Mouse (Mus musculus) intestine, postnatal 0 days (tissue): ENCODE measurements at regions not wholly inside any gene's neighbourhood (a gene's known extent, or its start where the extent isn't known, plus 50 kb on each side); places are given as distances from the start of the nearest gene placed in this dataset.

Experiments used
- ATAC-seq: fragments of 200-750 bp; cut with Nextera tagmentation; 2 replicates; pipeline ENCODE4 v1.8.0; 2017; ENCODE audit warnings: mild to moderate bottlenecking, moderate TSS enrichment, moderate library complexity
- H3K27ac ChIP-seq: fragments of 300-500 bp; sonication (generic); 2 replicates; pipeline ENCODE4 v1.5.1; 2014; ENCODE audit warnings: mild to moderate bottlenecking, low read depth, low read length, moderate library complexity
- H3K27me3 ChIP-seq: fragments of 300-500 bp; sonication (generic); replicated peaks from 2 replicates; pipeline ENCODE4 v1.6.1; 2014; ENCODE audit warnings: low read length, mixed read lengths; ENCODE audit not compliant: control insufficient read depth, insufficient read depth
- H3K36me3 ChIP-seq: fragments of 300-500 bp; sonication (generic); 2 replicates; pipeline ENCODE4 v1.6.1; 2014; ENCODE audit warnings: mild to moderate bottlenecking, moderate library complexity; ENCODE audit not compliant: control insufficient read depth, insufficient read depth
- H3K4me1 ChIP-seq: fragments of 300-500 bp; sonication (generic); replicated peaks from 2 replicates; pipeline ENCODE4 v1.6.1; 2014; ENCODE audit warnings: antibody characterized with exemption, low read length, mixed read lengths; ENCODE audit not compliant: control insufficient read depth, insufficient read depth
- H3K4me2 ChIP-seq: fragments of 300-500 bp; sonication (generic); replicated peaks from 2 replicates; pipeline ENCODE4 v1.6.1; 2014; ENCODE audit warnings: low read depth, mild to moderate bottlenecking, moderate library complexity
- H3K4me3 ChIP-seq: fragments of 300-500 bp; sonication (generic); 2 replicates; pipeline ENCODE4 v1.5.1; 2014; ENCODE audit warnings: low read depth, low read length
- H3K9ac ChIP-seq: fragments of 300-500 bp; sonication (generic); 2 replicates; pipeline ENCODE4 v1.6.1; 2014; ENCODE audit warnings: mild to moderate bottlenecking, low read depth, low read length
- H3K9me3 ChIP-seq: fragments of 300-500 bp; sonication (generic); 2 replicates; pipeline ENCODE4 v1.6.1; 2016; ENCODE audit warnings: mixed run types; ENCODE audit not compliant: control insufficient read depth
- CTCF ChIP-seq: sonication (generic); IDR thresholded peaks from 2 replicates; pipeline ENCODE4 v1.5.1; 2016; ENCODE audit warnings: low read depth, mild to moderate bottlenecking, control low read depth, antibody characterized with exemption, moderate library complexity
- WGBS: fragments of 180-500 bp; shearing (Covaris S2); extraction: QIAGEN DNeasy Blood & Tissue Kit; methylation state at CpG from one replicate; pipeline ENCODE4 v1.1.7; 2014; 5-methylcytosine and 5-hydroxymethylcytosine counted together

DNA sequence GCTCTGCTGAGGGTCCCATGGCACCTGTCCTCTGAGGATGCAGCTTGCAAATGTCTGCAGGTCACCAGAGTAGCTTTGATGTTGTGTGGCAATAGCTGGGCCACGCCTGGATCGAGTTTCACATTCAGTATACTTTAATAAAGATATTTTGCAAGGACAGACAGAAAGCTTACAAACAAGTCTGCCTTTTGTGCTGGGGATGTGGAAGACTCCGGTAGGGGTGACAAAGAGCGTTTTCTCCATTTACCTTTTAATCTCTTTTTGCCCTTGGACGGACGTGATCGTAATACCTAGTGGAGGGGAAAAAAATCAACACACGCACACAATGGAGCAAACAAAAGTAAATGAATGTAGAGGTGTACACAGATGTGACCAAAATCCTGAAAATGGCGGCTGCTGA, 75.3 kb upstream of the Unc5a start:
- Histone ChIP-seq H3K4me2 (no peak overlapping the region), H3K9me3 (no peaks in the 10 kb centered on the region), H3K4me3 (no peak overlapping the region), H3K27ac (no peak overlapping the region), H3K36me3 (no peaks in the 10 kb centered on the region), H3K27me3 (peaks cover 35% of the 10 kb centered on the region), H3K4me1 (no peaks in the 10 kb centered on the region), H3K9ac (no peak overlapping the region)
- ATAC-seq = no peak
- no peak for TF ChIP-seq CTCF
- WGBS = 45% methylated on average over 9 of the region's 9 CpGs

DNA sequence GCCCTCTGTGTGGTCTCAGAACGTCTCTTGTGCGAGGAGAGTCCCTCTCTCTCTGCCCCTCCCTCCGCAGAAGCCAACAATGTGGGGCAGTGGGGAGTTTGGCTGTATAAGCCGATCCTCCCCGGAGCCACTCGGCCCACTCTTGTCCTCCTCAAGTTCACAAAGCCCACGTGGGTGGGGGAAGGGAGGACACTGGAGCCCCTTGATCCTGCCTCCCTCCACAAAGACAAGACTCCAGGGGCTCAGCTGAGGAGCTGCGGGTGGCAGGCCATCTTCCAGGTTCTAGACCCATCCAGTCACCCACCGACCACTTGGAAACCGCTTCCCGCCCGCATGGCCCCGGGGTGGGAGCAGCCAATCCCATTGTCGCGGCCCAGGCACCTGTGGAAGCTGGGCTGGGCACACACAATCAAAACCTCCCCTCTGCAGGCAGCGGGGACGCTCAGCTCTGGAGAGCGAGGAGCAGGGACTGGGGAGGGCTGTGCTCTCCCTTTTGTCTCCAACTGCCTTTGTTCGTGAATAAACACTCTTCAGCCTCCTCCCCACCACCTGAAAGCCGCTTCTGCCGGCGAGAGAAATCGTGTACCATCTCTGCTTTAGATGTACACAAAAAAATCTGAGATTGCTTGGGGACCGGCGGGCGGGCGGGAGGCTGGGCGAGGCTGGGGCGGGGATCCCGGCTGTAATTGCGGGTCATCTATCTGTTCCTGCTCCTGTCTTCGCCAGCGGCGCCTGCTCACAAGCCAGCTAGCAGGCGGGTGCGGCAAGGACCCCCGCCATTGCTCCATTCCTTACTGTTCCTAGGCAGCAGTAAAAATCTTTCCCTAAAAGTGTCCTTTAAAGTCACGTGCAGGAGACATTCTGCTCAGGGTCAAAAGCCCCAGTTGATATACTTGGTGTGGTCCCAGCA, 74.7 kb upstream of the Unc5a start:
- no peak overlapping the region for H3K4me2 ChIP-seq
- no peak overlapping the region for H3K27ac ChIP-seq
- H3K4me1 ChIP-seq = no peaks in the 10 kb centered on the region
- no peak for ATAC-seq
- no peaks in the 10 kb centered on the region for H3K9me3 ChIP-seq
- peaks cover 35% of the 10 kb centered on the region for H3K27me3 ChIP-seq
- H3K9ac ChIP-seq = no peak overlapping the region
- TF ChIP-seq CTCF = no peak
- WGBS = 2% methylated on average over 38 of the region's 38 CpGs
- no peaks in the 10 kb centered on the region for H3K36me3 ChIP-seq
- H3K4me3 ChIP-seq = no peak overlapping the region

DNA sequence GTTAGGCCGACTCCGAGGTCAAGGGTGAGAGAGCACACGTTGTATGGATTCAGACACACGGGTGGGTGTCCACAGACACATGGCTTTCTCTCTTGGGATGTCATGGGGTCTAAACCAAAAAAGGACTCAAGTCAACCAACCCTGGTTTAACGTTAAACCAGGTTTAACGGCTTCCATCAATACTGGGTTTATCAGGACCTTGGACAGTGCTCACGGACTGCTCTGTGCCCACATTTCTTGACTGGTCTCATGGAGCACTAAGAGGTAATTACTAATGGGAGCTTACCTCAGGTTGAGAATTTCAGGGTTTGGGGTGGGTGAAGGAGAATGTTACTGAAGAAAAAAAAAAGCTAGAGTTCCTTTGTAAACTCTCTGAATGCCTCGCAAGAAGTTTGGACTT, 72.7 kb upstream of the Unc5a start:
- ATAC-seq = no peak
- H3K4me2 ChIP-seq = no peak overlapping the region
- H3K9ac ChIP-seq = no peak overlapping the region
- H3K4me3 ChIP-seq = no peak overlapping the region
- no peaks in the 10 kb centered on the region for H3K9me3 ChIP-seq
- no peaks in the 10 kb centered on the region for H3K4me1 ChIP-seq
- no peaks in the 10 kb centered on the region for H3K36me3 ChIP-seq
- no peak for TF ChIP-seq CTCF
- no peak overlapping the region for H3K27ac ChIP-seq
- peaks cover 33% of the 10 kb centered on the region for H3K27me3 ChIP-seq
- 29% methylated on average over 8 of the region's 8 CpGs for WGBS

- Histone ChIP-seq H3K36me3 (no peaks in the 10 kb centered on the region), H3K27ac (no peak overlapping the region), H3K27me3 (peaks cover 27% of the 10 kb centered on the region), H3K9me3 (no peaks in the 10 kb centered on the region), H3K9ac (no peak overlapping the region), H3K4me1 (no peaks in the 10 kb centered on the region), H3K4me2 (no peak overlapping the region), H3K4me3 (no peak overlapping the region)
- 72% methylated on average over 8 of the region's 8 CpGs for WGBS
- TF ChIP-seq CTCF = no peak
- ATAC-seq = no peak
These were observed 71.6 kb upstream of the Unc5a start for GRCm38 (mm10) chr13:54877656-54878055.

- Histone ChIP-seq H3K4me3 (no peak overlapping the region), H3K27me3 (peaks cover 16% of the 10 kb centered on the region), H3K9me3 (no peaks in the 10 kb centered on the region), H3K4me2 (no peak overlapping the region), H3K4me1 (no peaks in the 10 kb centered on the region), H3K9ac (no peak overlapping the region), H3K36me3 (no peaks in the 10 kb centered on the region), H3K27ac (no peak overlapping the region)
- no peak for ATAC-seq
- 69% methylated on average over 5 of the region's 5 CpGs for WGBS
- no peak for TF ChIP-seq CTCF
These were observed 69.9 kb upstream of the Unc5a start for GRCm38 (mm10) chr13:54879325-54879724.

GRCm38 (mm10) chr13:54880204-54880603, 69.0 kb upstream of the Unc5a start:
- Histone ChIP-seq H3K9me3 (no peaks in the 10 kb centered on the region), H3K4me3 (no peak overlapping the region), H3K27ac (no peak overlapping the region), H3K4me2 (no peak overlapping the region), H3K9ac (no peak overlapping the region), H3K36me3 (no peaks in the 10 kb centered on the region), H3K27me3 (peaks cover 7% of the 10 kb centered on the region), H3K4me1 (no peaks in the 10 kb centered on the region)
- no peak for ATAC-seq
- no peak for TF ChIP-seq CTCF
- 48% methylated on average over 2 of the region's 2 CpGs for WGBS

DNA sequence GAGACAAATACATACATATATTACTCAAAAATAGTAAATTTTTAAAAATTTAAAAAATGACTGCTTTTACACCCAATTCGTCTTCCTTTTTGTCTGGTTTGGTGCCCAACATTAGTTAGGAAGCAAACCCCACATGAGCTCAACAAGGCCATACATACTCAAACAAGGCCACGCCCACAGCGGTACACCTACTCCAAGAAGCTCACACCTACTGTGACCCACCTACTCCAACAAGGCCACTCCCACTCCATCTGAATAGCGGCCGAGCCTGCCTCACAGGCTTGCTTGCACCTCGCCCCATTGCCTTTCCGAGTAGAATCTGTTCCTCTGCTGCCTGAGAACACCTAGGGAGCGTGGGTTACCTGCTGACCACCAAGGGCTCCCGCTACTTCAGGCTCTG, 66.4 kb upstream of the Unc5a start:
- Histone ChIP-seq H3K36me3 (no peaks in the 10 kb centered on the region), H3K27me3 (no peaks in the 10 kb centered on the region), H3K9ac (no peak overlapping the region), H3K4me2 (no peak overlapping the region), H3K4me1 (no peaks in the 10 kb centered on the region), H3K4me3 (no peak overlapping the region), H3K27ac (no peak overlapping the region), H3K9me3 (no peaks in the 10 kb centered on the region)
- TF ChIP-seq CTCF = no peak
- WGBS = 46% methylated on average over 9 of the region's 9 CpGs
- no peak for ATAC-seq
